Mouse (Mus musculus): ENCODE measurements around the gene Eps8l2.
"Not testable (repeated sequence)": the region's sequence is repeated elsewhere in the genome, so short reads cannot be mapped to it uniquely, and the experiment has no call there.

Gene Eps8l2

GRCm38 (mm10) chr7:141405466-141405865 is 66.8 kb downstream of the Eps8l2 start:
- no peak for DNase-seq (ENCODE audit: low read depth in 1 of 2, low spot score in 2 of 2)

DNA sequence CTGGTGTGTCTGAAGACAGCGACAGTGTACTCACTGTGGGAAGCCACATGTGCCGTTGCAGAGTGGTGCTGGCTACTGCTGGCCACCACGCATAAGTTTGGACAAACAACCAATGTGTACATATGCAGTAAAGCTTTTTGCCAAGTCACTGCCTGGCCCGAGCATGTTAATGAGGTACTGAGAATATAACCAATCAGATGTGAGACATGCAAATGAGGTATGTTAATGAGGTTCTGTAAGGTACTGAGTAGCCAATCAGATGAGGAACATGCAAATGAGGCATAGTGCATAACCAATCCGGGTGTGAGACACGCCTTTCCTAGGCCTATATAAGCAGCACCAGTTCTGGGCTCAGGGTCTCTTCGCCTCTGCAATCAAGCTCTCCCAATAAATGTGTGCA is 69.0 kb downstream of the Eps8l2 start:
- DNase-seq (ENCODE audit: low read depth in 1 of 2, low spot score in 2 of 2): not testable (repeated sequence)

DNA sequence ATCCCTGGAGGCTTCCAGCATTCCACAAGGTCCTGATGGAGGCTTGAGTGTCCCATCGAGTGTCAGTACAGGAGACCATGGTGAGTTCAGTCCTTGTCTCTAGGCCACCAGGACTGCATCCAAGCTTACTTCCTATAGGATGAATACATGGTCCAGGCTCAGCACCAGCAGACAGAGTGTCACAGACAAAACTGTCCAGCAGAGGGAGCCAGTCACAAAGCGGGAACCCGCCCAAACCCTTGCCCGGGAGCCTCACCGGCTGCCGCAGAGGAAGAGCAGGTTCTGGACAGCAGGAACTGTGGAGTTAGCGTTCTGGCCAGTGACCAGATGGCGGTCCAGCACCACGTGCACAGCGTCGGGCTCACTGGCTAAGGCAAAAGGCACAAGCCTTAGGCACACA is 70.2 kb downstream of the Eps8l2 start:
- peak; percentile 57 to 77 for DNase-seq (ENCODE audit: low read depth in 1 of 2, low spot score in 2 of 2)

- no peak for DNase-seq (ENCODE audit: low read depth in 1 of 2, low spot score in 2 of 2)
These were observed 72.0 kb downstream of the Eps8l2 start for GRCm38 (mm10) chr7:141410631-141411030.

DNA sequence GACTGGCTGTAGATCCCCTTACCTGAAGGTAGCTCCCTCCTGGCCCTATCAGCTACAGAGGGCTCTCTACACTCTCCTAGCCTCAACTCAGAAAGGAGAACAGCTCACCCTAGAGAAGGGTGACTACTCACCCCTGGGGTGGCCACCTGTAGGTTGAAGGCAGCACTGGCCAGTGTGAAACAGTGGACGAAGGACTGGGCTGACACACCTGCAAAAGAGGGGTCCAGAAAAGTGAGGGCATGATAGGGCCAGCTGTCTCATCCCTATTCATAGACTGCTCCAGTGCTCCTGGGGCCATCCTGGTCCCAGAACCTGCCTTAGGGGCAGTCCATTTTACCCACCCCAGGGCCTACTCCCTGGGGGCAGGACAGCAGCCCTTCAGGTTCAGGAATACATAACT is 73.0 kb downstream of the Eps8l2 start:
- DNase-seq (ENCODE audit: low read depth in 1 of 2, low spot score in 2 of 2): no peak
